Mouse (Mus musculus) heart, embryonic 13.5 days (tissue): ENCODE measurements at regions not wholly inside any gene's neighbourhood (a gene's known extent, or its start where the extent isn't known, plus 50 kb on each side); places are given as distances from the start of the nearest gene placed in this dataset.

Experiments used
- ATAC-seq: fragments of 200-750 bp; cut with Nextera tagmentation; 2 replicates; pipeline ENCODE4 v1.8.0; 2017; ENCODE audit warnings: moderate TSS enrichment; ENCODE audit not compliant: insufficient number of reproducible peaks, low FRiP score, low TSS enrichment; ENCODE audit errors: extremely low read depth
- H3K27ac ChIP-seq: fragments of 300-500 bp; sonication (generic); replicated peaks from 2 replicates; pipeline ENCODE4 v1.5.1; 2015; ENCODE audit warnings: moderate library complexity, mild to moderate bottlenecking, inconsistent platforms
- H3K27me3 ChIP-seq: fragments of 300-500 bp; sonication (generic); replicated peaks from 2 replicates; pipeline ENCODE4 v1.6.1; 2015; ENCODE audit warnings: mild to moderate bottlenecking, inconsistent platforms
- H3K36me3 ChIP-seq: fragments of 300-500 bp; sonication (generic); 2 replicates; pipeline ENCODE4 v1.6.1; 2015; ENCODE audit warnings: mild to moderate bottlenecking, inconsistent platforms
- H3K4me1 ChIP-seq: fragments of 300-500 bp; sonication (generic); 2 replicates; pipeline ENCODE4 v1.6.1; 2015; ENCODE audit warnings: inconsistent platforms
- H3K4me2 ChIP-seq: fragments of 300-500 bp; sonication (generic); 2 replicates; pipeline ENCODE4 v1.6.1; 2015; ENCODE audit warnings: inconsistent platforms, mild to moderate bottlenecking, moderate library complexity
- H3K4me3 ChIP-seq: fragments of 300-500 bp; sonication (generic); 2 replicates; pipeline ENCODE4 v1.5.1; 2015; ENCODE audit warnings: moderate library complexity, mild to moderate bottlenecking, inconsistent platforms
- H3K9ac ChIP-seq: fragments of 300-500 bp; sonication (generic); 2 replicates; pipeline ENCODE4 v1.6.1; 2015; ENCODE audit warnings: inconsistent platforms, mild to moderate bottlenecking, moderate library complexity
- H3K9me3 ChIP-seq: fragments of 300-500 bp; sonication (generic); 2 replicates; pipeline ENCODE4 v1.6.1; 2016; ENCODE audit warnings: inconsistent platforms
- WGBS: fragments of 180-500 bp; shearing (Covaris S2); methylation state at CpG from one replicate; pipeline ENCODE4 v1.1.7; 2015; ENCODE audit warnings: mixed read lengths; 5-methylcytosine and 5-hydroxymethylcytosine counted together

DNA sequence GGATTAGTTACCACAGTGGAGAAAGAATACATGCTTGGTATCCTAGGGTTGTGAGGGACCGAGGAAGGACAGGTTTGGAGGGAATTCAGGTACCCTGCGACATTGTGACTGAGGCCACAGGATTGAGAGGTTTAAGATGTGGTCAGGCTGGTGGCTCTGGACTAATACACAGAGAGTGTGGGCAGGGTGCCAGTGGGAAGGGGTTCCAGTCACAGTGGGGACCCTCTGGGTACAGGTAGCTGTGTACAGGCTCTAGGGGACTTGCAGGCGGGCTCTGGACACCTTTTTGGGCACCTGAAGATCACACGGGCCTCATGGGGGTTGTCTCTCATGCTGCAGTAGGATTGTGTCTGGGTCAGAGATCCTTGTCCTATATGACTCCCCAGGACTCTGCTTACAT, 213.1 kb upstream of the Kcnab2 start:
- no peak overlapping the region for H3K9ac ChIP-seq
- no peaks in the 10 kb centered on the region for H3K4me1 ChIP-seq
- H3K27ac ChIP-seq, result no peak overlapping the region
- H3K27me3 ChIP-seq, result no peaks in the 10 kb centered on the region
- H3K4me2 ChIP-seq, result no peak overlapping the region
- no peak for ATAC-seq
- H3K4me3 ChIP-seq, result no peak overlapping the region
- 73% methylated on average over 4 of the region's 4 CpGs for WGBS
- H3K9me3 ChIP-seq, result no peaks in the 10 kb centered on the region
- H3K36me3 ChIP-seq, result no peaks in the 10 kb centered on the region

DNA sequence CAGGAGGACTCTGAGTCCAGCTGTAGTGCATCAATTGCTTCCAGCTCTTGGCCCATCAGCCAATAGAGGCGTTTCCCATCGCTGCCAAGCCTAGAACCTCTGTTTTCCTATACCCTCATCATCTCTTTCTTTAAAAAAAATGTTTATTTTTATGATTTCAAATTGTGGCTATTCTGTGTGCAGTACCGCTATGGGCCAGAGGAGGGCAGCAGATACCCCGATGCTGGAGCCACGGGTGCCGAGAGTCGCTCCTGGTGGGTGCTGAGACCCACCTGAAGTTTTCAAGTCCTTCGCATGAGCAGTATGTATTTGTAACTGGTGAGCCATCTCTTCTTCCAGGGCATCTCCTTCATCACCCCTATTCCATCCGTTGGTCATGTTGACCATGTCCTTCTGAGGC, 212.2 kb upstream of the Kcnab2 start:
- no peaks in the 10 kb centered on the region for H3K27me3 ChIP-seq
- no peak overlapping the region for H3K4me2 ChIP-seq
- no peak for ATAC-seq
- no peaks in the 10 kb centered on the region for H3K9me3 ChIP-seq
- H3K4me3 ChIP-seq, result no peak overlapping the region
- H3K27ac ChIP-seq, result no peak overlapping the region
- no peaks in the 10 kb centered on the region for H3K4me1 ChIP-seq
- WGBS, result 71% methylated on average over 9 of the region's 9 CpGs
- no peak overlapping the region for H3K9ac ChIP-seq
- H3K36me3 ChIP-seq, result no peaks in the 10 kb centered on the region

GRCm38 (mm10) chr4:152686509-152687081, 208.9 kb upstream of the Kcnab2 start:
- H3K36me3 ChIP-seq, result no peaks in the 10 kb centered on the region
- H3K27ac ChIP-seq, result no peak overlapping the region
- H3K4me1 ChIP-seq, result no peaks in the 10 kb centered on the region
- no peak overlapping the region for H3K9ac ChIP-seq
- no peaks in the 10 kb centered on the region for H3K27me3 ChIP-seq
- peaks cover 23% of the 10 kb centered on the region for H3K9me3 ChIP-seq
- ATAC-seq, result no peak
- H3K4me3 ChIP-seq, result no peak overlapping the region
- 56% methylated on average over 12 of the region's 12 CpGs for WGBS
- no peak overlapping the region for H3K4me2 ChIP-seq

DNA sequence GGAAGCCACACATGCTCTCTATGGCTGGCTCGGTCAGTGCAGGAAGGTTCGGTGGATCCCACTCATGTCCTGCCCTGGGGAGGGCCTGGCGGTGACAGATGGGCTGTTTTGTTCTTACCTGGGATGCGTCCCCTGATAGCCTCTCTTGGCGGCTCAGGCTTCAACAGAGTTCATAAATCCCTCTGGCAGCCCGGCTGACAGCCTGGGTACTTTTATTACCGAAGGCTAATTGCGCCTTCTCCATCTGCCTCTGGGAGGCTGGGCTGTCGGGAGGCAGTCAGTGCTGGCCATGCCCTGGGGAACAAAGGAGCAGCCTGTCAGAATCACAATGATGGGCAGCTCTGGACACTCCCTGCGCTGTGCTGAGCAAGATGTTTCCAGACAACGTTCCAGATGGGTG, 196.5 kb upstream of the Kcnab2 start:
- Histone ChIP-seq H3K4me2 (no peak overlapping the region), H3K4me1 (peaks cover 3% of the 10 kb centered on the region), H3K9me3 (peaks cover 10% of the 10 kb centered on the region; the same call in 1 of the 2 replicates), H3K36me3 (no peaks in the 10 kb centered on the region), H3K27me3 (0 out of 2 replicates have a peak, but pooled peaks cover 4% of the 10 kb centered on the region), H3K9ac (no peak overlapping the region), H3K4me3 (no peak overlapping the region), H3K27ac (no peak overlapping the region)
- no peak for ATAC-seq
- WGBS, result 64% methylated on average over 11 of the region's 11 CpGs

DNA sequence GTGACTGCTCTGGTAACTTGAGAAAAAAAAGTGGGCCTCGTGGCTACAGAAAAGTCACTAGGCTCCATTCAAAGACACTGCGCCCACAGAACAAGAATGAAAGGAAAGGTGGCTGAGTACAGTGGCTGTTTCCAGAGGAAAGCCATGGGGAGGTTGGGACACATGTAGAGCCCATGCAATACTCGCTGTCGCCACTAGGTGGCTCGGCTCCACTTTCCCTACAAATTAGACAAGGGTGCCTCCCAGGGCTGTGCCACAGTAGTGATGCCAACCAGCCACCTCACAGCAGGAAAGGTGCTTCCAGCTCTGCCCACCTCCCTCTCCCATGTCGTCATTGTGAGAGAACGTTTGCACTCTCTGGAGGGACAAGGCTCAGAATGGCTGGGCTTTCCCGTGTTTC, 185.8 kb upstream of the Kcnab2 start:
- ATAC-seq, result no peak
- H3K4me1 ChIP-seq, result 0 out of 2 replicates have a peak, but pooled peaks cover 3% of the 10 kb centered on the region
- H3K4me2 ChIP-seq, result no peak overlapping the region
- no peak overlapping the region for H3K4me3 ChIP-seq
- no peak overlapping the region for H3K27ac ChIP-seq
- WGBS, result 32% methylated on average over 8 of the region's 8 CpGs
- H3K9ac ChIP-seq, result no peak overlapping the region
- H3K9me3 ChIP-seq, result peaks cover 4% of the 10 kb centered on the region; the same call in 1 of the 2 replicates
- H3K27me3 ChIP-seq, result no peaks in the 10 kb centered on the region
- no peaks in the 10 kb centered on the region for H3K36me3 ChIP-seq

DNA sequence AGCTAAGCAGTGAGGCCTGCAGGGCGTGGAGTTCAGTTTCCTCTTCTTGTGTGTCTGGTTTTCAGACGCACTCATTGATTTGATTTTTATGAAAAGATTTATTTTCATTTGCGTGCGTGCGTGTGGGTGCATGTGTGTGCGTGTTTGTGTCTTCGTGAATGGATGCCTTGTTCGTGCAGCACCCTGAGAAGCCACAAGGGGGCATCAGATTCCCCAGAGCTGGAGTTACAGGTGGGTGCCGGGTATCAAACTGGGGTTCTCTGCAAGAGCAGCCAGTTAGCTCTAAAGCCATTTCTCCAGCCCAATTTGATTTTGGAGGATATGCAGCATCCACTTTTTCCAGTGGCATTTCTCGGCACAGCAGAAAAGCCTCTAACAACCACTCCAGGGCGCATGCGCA, 185.4 kb upstream of the Kcnab2 start:
- no peak for ATAC-seq
- H3K4me2 ChIP-seq, result no peak overlapping the region
- no peak overlapping the region for H3K4me3 ChIP-seq
- H3K9ac ChIP-seq, result no peak overlapping the region
- no peaks in the 10 kb centered on the region for H3K4me1 ChIP-seq
- H3K27ac ChIP-seq, result no peak overlapping the region
- peaks cover 4% of the 10 kb centered on the region; the same call in 1 of the 2 replicates for H3K9me3 ChIP-seq
- no peaks in the 10 kb centered on the region for H3K36me3 ChIP-seq
- H3K27me3 ChIP-seq, result no peaks in the 10 kb centered on the region
- WGBS, result 87% methylated on average over 12 of the region's 12 CpGs

DNA sequence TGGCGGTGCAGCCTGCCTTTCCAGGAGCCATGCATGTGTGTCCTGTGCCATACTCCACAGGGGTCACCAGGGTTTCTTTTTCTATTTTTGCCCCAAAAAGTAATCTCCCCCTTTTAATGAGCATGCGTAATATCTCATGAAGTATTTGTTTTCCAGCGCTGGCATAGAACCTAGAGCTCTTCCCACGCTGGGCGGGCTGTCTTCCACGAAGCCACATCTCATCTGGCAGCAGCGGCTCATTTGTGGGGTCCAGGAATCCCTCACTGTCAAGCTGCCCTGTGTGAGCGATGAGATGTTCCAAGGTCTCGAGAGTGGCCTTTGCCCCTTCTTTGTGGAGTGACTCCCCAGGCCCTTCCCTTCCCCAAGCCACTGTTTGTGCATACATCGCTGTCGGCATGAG, 184.8 kb upstream of the Kcnab2 start:
- Histone ChIP-seq H3K9ac (no peak overlapping the region), H3K4me3 (no peak overlapping the region), H3K4me2 (no peak overlapping the region), H3K27me3 (no peaks in the 10 kb centered on the region), H3K27ac (no peak overlapping the region), H3K36me3 (no peaks in the 10 kb centered on the region), H3K9me3 (peaks cover 4% of the 10 kb centered on the region; the same call in 1 of the 2 replicates), H3K4me1 (no peaks in the 10 kb centered on the region)
- WGBS, result 86% methylated on average over 11 of the region's 11 CpGs
- no peak for ATAC-seq

- Histone ChIP-seq H3K4me3 (no peak overlapping the region), H3K4me1 (no peaks in the 10 kb centered on the region), H3K9ac (no peak overlapping the region), H3K9me3 (no peaks in the 10 kb centered on the region), H3K27me3 (no peaks in the 10 kb centered on the region; the same call in 1 of the 2 replicates), H3K36me3 (no peaks in the 10 kb centered on the region), H3K4me2 (no peak overlapping the region), H3K27ac (no peak overlapping the region)
- no peak for ATAC-seq
- WGBS, result 67% methylated on average over 8 of the region's 8 CpGs
Observed at GRCm38 (mm10) chr4:152650198-152650597, 172.5 kb upstream of the Kcnab2 start.

DNA sequence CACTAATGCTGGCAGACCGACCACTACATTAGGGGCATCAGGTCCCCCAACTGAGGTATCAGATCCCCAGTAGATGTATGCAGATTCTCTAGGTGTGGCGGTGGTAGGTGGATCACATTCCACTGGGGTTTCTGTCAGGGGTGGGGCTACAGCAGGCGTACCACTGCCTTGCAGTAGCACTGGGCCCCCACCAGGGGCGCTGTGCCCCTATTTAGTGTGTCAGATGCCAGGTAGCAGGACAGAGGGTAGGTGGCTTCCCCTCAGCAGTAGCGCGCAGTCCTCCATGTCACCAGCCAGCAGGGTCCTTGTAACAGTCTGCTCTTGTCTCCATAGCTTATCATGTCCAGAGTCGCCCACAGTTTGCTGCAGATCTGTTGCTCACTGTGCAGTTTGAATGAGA, 169.9 kb upstream of the Kcnab2 start:
- Histone ChIP-seq H3K9me3 (no peaks in the 10 kb centered on the region), H3K4me1 (no peaks in the 10 kb centered on the region), H3K36me3 (no peaks in the 10 kb centered on the region), H3K27me3 (no peaks in the 10 kb centered on the region; the same call in 1 of the 2 replicates), H3K9ac (no peak overlapping the region), H3K4me2 (no peak overlapping the region), H3K27ac (no peak overlapping the region), H3K4me3 (no peak overlapping the region)
- no peak for ATAC-seq
- WGBS, result 46% methylated on average over 7 of the region's 7 CpGs

GRCm38 (mm10) chr4:152647084-152647483, 169.4 kb upstream of the Kcnab2 start:
- WGBS, result 83% methylated on average over 14 of the region's 14 CpGs
- no peak for ATAC-seq

GRCm38 (mm10) chr4:152637088-152637487, 159.4 kb upstream of the Kcnab2 start:
- 57% methylated on average over 6 of the region's 6 CpGs for WGBS
- H3K4me1 ChIP-seq, result peaks cover 15% of the 10 kb centered on the region
- H3K4me3 ChIP-seq, result no peak overlapping the region

More at GRCm38 (mm10) chr4:152647084-152647483, 169.4 kb upstream of the Kcnab2 start:
- H3K9ac ChIP-seq, result no peak overlapping the region
- H3K4me3 ChIP-seq, result no peak overlapping the region
- H3K36me3 ChIP-seq, result no peaks in the 10 kb centered on the region
- no peaks in the 10 kb centered on the region for H3K4me1 ChIP-seq
- no peak overlapping the region for H3K4me2 ChIP-seq
- H3K27me3 ChIP-seq, result no peaks in the 10 kb centered on the region; the same call in 1 of the 2 replicates
- no peak overlapping the region for H3K27ac ChIP-seq
- H3K9me3 ChIP-seq, result no peaks in the 10 kb centered on the region

GRCm38 (mm10) chr4:152633896-152634295, 156.2 kb upstream of the Kcnab2 start:
- H3K27me3 ChIP-seq, result peaks cover 4% of the 10 kb centered on the region; the same call in 1 of the 2 replicates
- 13% methylated on average over 6 of the region's 6 CpGs for WGBS
- no peak overlapping the region for H3K4me3 ChIP-seq
- H3K9me3 ChIP-seq, result no peaks in the 10 kb centered on the region
- peak overlapping the region; percentile 53; the same call in 1 of the 2 replicates for H3K27ac ChIP-seq
- no peak for ATAC-seq
- H3K9ac ChIP-seq, result no peak overlapping the region
- H3K4me2 ChIP-seq, result no peak overlapping the region
- H3K36me3 ChIP-seq, result no peaks in the 10 kb centered on the region
- peaks cover 15% of the 10 kb centered on the region for H3K4me1 ChIP-seq

More at GRCm38 (mm10) chr4:152637088-152637487, 159.4 kb upstream of the Kcnab2 start:
- Histone ChIP-seq H3K4me2 (no peak overlapping the region), H3K27me3 (peaks cover 4% of the 10 kb centered on the region), H3K9me3 (no peaks in the 10 kb centered on the region), H3K36me3 (no peaks in the 10 kb centered on the region), H3K27ac (no peak overlapping the region), H3K9ac (no peak overlapping the region)
- no peak for ATAC-seq
